Mouse (Mus musculus) bone marrow macrophage, adult 2 months (primary cell): Measurements from ENCODE around the gene Hoxd13. TPM values are rescaled to one million over a fixed set of nuclear protein-coding genes. Genes with fewer than 3 reads are reported as not detected.
A peak's percentile ranks its signal among the peaks of the same experiment; 100 is the strongest.

Source experiments
- H3K27ac ChIP-seq: 2 replicates; pipeline ENCODE4 v1.5.1; 2012; ENCODE audit warnings: low read depth, low read length; ENCODE audit not compliant: insufficient read depth
- H3K4me1 ChIP-seq: 2 replicates; pipeline ENCODE4 v1.6.1; 2012; ENCODE audit warnings: low read length; ENCODE audit not compliant: control insufficient read depth, insufficient read depth
- H3K4me3 ChIP-seq: 2 replicates; pipeline ENCODE4 v1.5.1; 2012; ENCODE audit warnings: mild to moderate bottlenecking, low read length, moderate library complexity; ENCODE audit not compliant: insufficient read depth
- CTCF ChIP-seq: IDR thresholded peaks from 2 replicates; pipeline ENCODE4 v1.5.1; 2012; ENCODE audit warnings: low read depth, mild to moderate bottlenecking, low read length, moderate library complexity
- POLR2A ChIP-seq: IDR thresholded peaks from 2 replicates; pipeline ENCODE4 v1.6.1; 2012; ENCODE audit warnings: mild to moderate bottlenecking, low read depth, low read length, borderline replicate concordance
- polyA plus RNA-seq: library from polyadenylated mRNA; stranded (reverse); fragments of >200 nt; gene quantifications from 2 replicates; pipeline ENCODE4 v1.2.4, GENCODE M21; 2012; ENCODE audit not compliant: missing spikeins, insufficient read depth, insufficient read length

Gene Hoxd13
- polyA plus RNA-seq, 1 experiment = not detected

- Histone ChIP-seq H3K4me3 (no peak overlapping the region), H3K4me1 (0 out of 2 replicates have a peak, but pooled peaks cover 2% of the 10 kb centered on the region), H3K27ac (no peak overlapping the region)
- no peak for TF ChIP-seq POLR2A
- TF ChIP-seq CTCF = no peak
Measured at GRCm38 (mm10) chr2:74671847-74672246, 3.7 kb downstream of the Hoxd13 start.

GRCm38 (mm10) chr2:74672481-74673362 is 4.6 kb downstream of the Hoxd13 start:
- TF ChIP-seq POLR2A (no peak), CTCF (peak; percentile 31; the same call in 1 of the 2 replicates)
- Histone ChIP-seq H3K4me3 (peak overlapping the region; percentile 51), H3K27ac (no peak overlapping the region), H3K4me1 (0 out of 2 replicates have a peak, but pooled peaks cover 2% of the 10 kb centered on the region)

GRCm38 (mm10) chr2:74673835-74674425 is 5.8 kb downstream of the Hoxd13 start:
- Histone ChIP-seq H3K27ac (no peak overlapping the region), H3K4me1 (0 out of 2 replicates have a peak, but pooled peaks cover 2% of the 10 kb centered on the region), H3K4me3 (no peak overlapping the region)
- TF ChIP-seq CTCF = no peak
- TF ChIP-seq POLR2A = no peak

- H3K27ac ChIP-seq = no peak within 1 kb of the TSS
- 0 out of 2 replicates have a peak, but pooled peaks cover 2% of the 10 kb centered on the region for H3K4me1 ChIP-seq
- TF ChIP-seq POLR2A (no peak), CTCF (no peak)
- H3K4me3 ChIP-seq = no peak within 1 kb of the TSS
Measured at GRCm38 (mm10) chr2:74674881-74675665, 7.0 kb downstream of the Hoxd13 start, which contains the start of gene Hoxd12. TSS of gene Hoxd12 (plus strand) at chr2:74675013.

- H3K4me3 ChIP-seq = no peak overlapping the region
- no peak overlapping the region for H3K27ac ChIP-seq
- TF ChIP-seq POLR2A (no peak), CTCF (no peak)
- H3K4me1 ChIP-seq = 0 out of 2 replicates have a peak, but pooled peaks cover 2% of the 10 kb centered on the region
Measured at GRCm38 (mm10) chr2:74675666-74676282, 7.7 kb downstream of the Hoxd13 start.

- 0 out of 2 replicates have a peak, but pooled peaks cover 2% of the 10 kb centered on the region for H3K4me1 ChIP-seq
- no peak for TF ChIP-seq CTCF
- no peak for TF ChIP-seq POLR2A
- H3K4me3 ChIP-seq = no peak overlapping the region
- no peak overlapping the region for H3K27ac ChIP-seq
Measured at GRCm38 (mm10) chr2:74676376-74677052, 8.4 kb downstream of the Hoxd13 start.

- H3K4me3 ChIP-seq = no peak overlapping the region
- TF ChIP-seq CTCF (no peak), POLR2A (no peak)
- 0 out of 2 replicates have a peak, but pooled peaks cover 2% of the 10 kb centered on the region for H3K4me1 ChIP-seq
- no peak overlapping the region for H3K27ac ChIP-seq
Measured at GRCm38 (mm10) chr2:74677106-74677505, 9.0 kb downstream of the Hoxd13 start.

GRCm38 (mm10) chr2:74678891-74679595 is 10.9 kb downstream of the Hoxd13 start, which contains the start of gene Hoxd11:
TSS of gene Hoxd11 (plus strand) at chr2:74679557.
- Histone ChIP-seq H3K4me3 (no peak within 1 kb of the TSS), H3K27ac (no peak within 1 kb of the TSS), H3K4me1 (no peaks in the 10 kb centered on the region)
- TF ChIP-seq POLR2A (no peak), CTCF (no peak)
